Mouse (Mus musculus) urinary bladder, adult 18-20 months (tissue): ENCODE results near the gene Rad51b.
A peak's percentile ranks its signal among the peaks of the same experiment; 100 is the strongest.

Source experiments
- DNase-seq, 2 experiments: peaks; one replicate each; pipeline ENCODE4 v3.0.0; 2022; ENCODE audit warnings: low spot score in 2 of 2, mixed read lengths in 2 of 2

Rad51b gene

DNA sequence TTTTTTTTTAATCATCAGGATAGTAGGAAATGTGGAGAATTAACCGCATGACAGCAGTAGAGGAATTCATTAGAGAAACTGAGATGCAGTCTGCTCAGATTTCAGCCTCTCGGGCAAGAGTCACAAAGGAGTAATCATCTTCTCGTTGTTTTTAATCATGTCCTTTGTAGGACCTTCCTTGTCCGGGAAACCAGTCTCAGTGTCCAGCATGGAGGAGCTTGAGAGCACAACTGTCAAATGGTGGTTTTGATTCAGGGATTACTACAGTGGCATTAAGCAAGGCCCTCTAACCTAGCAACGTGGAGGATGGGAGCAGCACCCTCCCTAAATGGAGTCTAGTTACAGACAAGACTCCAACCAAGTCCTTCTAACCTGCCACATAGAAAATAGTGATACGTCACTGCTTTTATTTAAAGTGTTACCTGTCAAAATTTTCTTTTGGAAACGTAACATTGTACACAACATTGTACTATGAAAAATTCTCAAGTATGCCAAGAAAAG, 278.0 kb downstream of the Rad51b start:
- no peak for DNase-seq

GRCm38 (mm10) chr12:79577525-79577924, 280.4 kb downstream of the Rad51b start:
- no peak for DNase-seq

DNA sequence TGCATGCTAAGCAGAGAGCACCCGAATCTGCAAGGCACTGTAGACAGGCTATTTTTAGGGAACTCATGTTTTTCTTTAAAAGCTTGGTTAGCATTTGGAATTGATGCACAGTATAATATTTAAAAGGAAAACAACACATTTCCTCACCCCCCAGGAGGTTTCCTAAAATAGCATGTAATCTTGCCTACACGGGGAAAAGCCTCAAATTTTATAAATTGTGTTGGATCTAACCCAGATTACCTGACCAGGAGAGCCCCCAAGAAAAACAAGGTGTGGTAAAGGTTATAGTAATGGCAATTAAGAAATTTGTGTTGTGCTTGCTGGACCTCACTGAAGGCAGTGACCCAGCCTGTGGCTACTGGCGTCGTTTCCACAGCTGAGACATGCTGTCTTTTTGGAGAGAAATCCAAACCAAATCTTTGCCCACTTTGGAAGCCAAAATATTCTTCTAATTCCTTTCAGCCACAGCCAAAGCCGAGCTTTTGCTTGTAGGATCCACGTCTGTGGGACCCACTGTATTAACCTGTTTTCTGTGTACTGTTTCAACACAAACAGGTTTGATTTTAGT, 282.0 kb downstream of the Rad51b start:
- DNase-seq, result no peak

DNA sequence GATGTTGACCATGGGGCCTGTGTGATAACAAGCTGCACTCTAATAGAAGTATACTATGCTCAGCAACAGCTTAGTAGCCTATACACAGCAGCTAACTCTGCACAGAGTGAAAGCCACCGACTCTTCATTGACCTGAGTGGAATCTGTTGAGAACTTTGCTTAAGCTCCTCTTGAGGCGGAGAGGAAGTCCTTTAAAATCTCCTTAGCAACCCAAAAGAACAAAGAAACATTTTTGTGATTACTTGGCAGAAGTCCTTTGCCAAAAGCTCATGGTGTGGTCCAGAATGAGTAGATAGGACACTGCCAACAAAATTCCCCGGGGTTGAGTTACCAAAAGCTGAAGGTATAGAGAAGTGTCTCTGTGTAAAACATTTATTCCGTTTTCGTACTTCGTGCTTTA, 282.8 kb downstream of the Rad51b start:
- no peak for DNase-seq

- DNase-seq, result no peak
Measured at GRCm38 (mm10) chr12:79584556-79585307, 287.6 kb downstream of the Rad51b start.

- DNase-seq, result no peak
Measured at GRCm38 (mm10) chr12:79585336-79585735, 288.3 kb downstream of the Rad51b start.

DNA sequence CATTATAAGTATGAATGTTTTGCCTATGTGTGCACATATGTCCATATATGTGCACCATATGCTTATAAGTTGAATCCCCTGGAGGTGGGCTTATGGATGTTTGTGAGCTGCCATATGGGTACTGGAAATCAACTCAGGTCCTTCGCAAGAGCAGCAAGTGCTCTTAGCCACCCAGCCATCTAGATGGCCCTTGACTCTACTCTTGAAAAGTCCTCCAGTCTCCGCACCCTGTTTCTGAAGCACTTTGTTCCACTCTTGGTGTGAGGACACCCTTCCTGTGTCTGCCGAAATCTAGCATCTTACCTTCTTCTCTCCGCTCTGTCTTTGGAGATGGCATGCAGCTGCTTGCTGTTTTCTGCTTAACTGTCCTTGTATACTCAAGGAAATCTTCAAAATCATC, 291.7 kb downstream of the Rad51b start:
- DNase-seq, result no peak

- DNase-seq, result no peak
Measured at GRCm38 (mm10) chr12:79592206-79592605, 295.1 kb downstream of the Rad51b start.

DNA sequence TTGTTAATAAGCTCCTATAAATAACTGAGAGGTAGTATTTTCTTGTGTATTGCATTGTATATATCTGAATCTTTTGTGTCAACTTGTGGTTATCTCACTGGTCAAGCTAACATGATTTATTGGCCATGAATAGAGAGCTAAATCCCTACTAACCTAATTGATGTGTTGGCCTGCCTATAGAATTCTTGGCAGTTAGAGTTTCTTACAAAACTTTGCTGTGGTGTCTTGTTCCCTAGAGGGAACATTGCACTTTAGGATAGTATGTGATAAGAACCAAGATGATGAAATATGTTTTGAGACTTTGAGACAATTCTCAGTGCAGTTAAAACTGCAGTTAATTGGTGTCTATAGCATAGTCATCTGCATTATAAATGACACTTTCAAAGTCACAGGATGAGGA, 299.8 kb downstream of the Rad51b start:
- no peak for DNase-seq

GRCm38 (mm10) chr12:79597351-79597750, 300.3 kb downstream of the Rad51b start:
- DNase-seq, result no peak

GRCm38 (mm10) chr12:79597786-79598185, 300.7 kb downstream of the Rad51b start:
- no peak for DNase-seq

DNA sequence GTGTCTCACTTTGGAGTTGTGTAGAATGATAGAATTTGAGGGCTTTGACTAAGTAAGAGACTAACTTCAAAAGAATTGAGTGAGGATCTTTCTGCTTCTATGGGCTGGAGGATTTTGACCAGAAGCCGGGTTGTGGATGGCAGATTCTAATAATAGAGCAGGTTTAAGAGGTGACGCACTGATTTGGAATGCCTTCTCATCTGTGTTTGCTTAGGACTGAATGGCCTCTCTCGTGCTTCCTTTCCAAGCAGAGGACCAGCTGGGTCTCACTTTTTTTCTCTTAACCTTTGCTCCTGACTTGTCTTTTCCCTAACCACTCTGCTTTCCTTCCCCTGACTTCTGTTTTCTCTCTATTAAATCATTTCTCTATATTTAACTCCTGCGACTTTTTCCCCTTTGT, 301.4 kb downstream of the Rad51b start:
- no peak for DNase-seq

DNA sequence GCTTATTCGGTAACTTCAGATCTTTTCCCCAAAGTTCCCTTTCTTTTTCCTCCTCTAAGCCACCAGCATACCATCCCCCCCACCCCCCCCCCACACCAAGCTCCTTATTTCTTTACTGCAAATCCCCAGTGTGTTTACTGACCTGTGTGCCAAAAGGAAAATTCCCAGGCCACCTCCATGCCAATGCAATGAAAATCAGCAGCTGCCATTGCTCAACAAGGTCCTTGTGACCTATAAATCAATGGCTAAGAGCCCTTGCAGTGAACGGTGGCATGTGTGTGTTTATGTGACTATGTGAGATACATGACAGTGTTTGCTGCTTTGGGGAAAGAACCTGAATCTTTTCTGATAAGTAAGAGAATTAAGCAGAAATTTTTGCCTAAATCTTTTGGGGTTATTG, 301.8 kb downstream of the Rad51b start:
- no peak for DNase-seq

DNA sequence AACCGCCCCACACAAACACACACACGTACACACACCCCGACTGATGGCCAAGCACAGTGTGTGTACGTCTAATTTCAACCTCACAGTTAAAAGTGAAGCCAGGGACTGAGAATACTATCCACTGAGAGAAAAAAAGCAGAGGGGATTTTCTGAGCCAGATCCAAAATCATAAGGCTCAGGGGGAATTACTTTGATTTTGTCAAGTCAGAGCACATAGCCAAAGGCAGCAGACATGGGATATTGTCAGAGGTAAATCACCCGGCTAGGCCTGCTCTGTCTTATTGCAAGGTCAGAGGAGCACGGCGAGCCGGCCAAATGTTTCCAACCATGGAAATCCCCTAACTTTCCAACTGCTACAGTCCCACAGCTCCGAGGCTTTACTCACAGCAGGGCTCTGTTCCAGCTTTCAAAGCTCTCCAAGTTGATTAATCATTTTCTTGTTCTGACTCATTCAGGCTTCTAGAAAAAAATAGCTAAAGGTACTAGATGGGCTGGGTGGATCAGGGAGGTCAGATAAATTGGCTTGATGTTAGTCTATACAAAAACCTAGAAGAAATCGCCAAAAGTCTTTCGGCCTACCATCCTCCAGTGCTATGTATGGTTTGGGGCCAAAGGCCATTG, 303.2 kb downstream of the Rad51b start:
- peak in 1 of 2 experiments; percentile 77 for DNase-seq

DNA sequence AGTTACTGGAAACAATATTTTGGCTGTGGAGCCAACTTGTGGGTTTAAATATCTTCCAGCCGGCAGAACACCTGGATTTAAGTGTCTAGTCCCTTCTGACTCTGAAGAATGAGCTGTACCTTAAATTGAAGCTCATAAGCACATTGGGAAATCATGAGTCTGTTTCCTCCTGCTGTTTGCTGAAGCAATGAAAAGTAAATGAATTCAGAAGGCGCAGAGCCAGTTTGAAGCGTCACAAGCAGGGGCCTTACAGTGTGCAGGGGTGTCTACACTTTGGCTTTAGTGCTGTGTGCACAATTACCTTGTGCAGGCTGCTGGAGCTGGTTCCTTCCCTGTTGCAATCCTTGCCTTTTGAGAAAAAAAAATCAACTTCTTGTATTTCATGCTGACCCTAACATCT, 305.6 kb downstream of the Rad51b start:
- DNase-seq, result no peak

DNA sequence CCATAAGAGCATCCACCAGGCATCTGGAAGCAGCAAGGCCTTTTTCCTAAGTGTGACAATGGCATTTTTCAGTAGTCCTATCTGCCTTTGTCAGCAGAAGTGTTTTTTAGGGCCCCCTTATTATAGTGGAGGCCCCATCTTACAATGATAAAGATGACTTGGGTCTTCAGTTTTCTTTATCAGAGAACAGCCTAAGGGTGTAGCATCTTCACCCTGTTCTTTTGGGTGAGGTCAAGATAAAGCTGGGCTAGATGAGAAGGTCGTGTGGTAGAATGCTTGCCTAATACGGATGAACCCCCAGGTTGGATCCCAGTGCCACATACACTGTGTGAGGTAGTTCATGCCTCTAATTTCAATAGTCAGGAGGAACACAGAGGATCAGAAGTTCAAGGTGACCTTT, 307.8 kb downstream of the Rad51b start:
- no peak for DNase-seq

DNA sequence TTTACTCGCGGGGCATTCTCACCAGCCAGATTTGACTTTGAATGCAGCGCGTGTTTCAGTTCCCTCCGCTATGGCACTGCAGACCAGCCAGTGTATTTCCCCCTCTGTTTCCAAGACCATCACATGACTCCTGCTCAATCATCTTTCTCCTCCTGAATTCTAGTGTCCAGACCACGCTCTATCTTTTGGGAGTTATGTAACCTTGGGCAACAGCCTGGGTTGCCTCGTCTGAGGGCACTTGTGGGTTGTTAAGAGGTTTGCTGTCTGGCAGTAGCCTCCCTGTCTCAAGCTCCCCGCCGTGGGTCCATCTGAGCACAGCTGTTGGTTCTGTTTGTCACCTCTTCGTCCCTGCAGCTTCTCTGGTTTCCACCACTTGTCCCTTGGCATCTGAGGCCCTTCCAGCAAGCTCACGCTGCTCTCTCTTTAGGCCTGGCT, 309.1 kb downstream of the Rad51b start:
- no peak for DNase-seq

- DNase-seq, result no peak
Measured at GRCm38 (mm10) chr12:79609399-79610010, 312.4 kb downstream of the Rad51b start.

DNA sequence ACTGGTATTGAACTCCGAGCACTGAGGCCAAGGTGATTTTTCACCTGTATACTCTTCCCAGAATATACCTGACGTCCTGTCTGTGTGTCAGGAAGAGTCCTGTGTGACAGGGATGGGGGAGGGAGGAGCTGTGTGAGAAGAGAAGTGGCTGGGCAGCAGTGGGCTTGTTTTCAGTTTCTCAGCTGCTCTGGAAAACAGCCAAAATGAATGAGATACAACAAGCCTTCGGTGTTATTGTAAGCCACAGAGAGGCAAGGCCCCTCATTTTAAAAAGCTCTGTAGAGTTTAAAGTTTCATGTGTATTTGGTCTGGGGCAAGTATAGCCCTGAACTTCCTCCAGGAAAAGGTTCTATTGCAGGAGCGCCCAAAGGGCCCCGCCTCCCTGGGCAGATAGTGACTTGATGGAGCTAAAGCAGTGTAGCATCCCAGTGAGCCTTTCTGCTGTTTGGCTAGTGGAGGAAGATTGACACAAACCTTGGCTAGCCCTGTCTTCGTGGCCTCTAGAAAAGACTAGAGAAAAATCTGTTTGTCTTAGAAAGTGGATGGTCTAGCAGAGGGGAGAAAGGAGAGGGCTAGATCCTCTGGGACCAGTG, 313.5 kb downstream of the Rad51b start:
- DNase-seq, result no peak

DNA sequence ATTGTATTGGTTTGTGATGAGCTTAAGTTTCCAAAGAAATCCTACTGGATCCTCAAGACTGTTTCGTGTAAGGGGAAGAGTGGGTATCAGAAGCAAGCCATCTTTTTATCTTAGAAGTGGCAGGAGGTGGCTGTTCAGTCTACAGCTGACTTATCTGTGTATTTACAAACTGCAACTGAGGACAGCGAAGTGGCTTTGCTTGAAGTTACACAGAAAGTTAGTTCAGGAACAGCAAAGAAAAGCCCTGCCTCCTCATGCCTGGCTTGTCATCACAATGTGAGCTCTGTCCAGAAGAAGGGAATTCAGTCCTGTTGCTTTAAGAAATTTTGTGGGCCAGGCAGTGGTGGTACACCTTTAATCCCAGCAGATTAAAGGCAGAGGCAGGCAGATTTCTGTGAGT, 314.6 kb downstream of the Rad51b start:
- DNase-seq, result no peak

DNA sequence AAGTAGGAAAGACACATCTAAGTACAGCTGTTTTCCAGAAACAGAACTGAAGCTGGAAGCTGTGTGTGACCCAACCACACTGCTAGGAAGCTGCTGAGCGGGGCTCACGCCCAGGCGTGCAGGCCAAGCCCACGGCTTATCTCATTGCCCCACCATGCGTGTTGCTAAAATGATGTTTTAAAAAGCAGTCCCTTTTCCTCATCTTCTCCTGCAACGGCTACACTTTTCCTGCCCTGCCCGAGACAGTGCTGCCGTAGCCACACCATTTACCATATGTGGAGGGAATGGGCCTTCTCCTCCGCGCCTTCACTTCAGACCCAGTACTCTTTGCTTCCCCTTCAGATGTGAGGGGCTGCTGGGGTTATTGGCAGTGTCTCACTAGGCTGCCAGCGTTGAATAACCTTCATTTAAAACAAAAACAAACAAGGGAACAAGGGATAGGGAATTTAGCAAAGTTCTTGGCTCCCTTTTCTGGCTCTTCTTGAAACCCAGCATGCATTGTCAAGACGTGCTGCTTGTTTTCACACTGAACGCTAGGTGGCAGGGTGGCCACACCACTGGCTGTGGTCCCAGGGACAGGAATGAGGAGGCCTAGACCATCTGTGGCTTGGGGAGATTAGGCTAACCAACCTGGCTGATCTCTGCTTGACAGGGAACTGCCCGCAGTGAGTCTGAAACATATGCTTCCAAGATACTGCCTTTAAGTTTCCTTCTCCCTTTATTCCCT, 315.4 kb downstream of the Rad51b start:
- peak; percentile 76 to 88 for DNase-seq
